Mouse (Mus musculus) liver, adult 2 months (tissue): ENCODE measurements around the gene Stx4a.

Experiments used
- CTCF ChIP-seq: fragments of 200-500 bp; IDR thresholded peaks from 2 replicates; pipeline ENCODE4 v1.5.1; 2011; ENCODE audit warnings: low read depth, low read length, control low read depth
- POLR2A ChIP-seq: fragments of 200-500 bp; IDR thresholded peaks from 2 replicates; pipeline ENCODE4 v1.6.1; 2011; ENCODE audit warnings: low read length, control low read depth; ENCODE audit not compliant: insufficient read depth; ENCODE audit errors: extremely low read depth

DNA sequence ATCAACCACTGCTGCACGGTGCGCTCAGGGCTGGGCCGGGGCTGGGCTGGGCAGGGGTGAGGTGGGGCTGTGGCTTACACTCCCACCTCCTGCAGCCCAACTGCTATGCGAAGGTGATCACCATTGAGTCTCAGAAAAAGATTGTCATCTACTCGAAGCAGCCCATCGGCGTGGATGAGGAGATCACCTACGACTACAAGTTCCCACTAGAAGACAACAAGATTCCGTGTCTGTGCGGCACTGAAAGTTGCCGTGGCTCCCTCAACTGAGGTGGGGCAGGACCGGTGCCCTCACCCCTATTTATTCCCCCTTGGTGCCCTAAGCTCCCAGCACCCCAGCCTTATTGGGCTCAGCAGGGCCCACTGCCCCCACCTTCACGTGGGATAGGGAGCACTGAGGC is 24.9 kb upstream of the Stx4a start:
- TF ChIP-seq CTCF (no peak), POLR2A (no peak)
